Mouse (Mus musculus) frontal cortex, adult (tissue): ENCODE measurements around the gene Treml2.
"Not testable (repeated sequence)": the region's sequence is repeated elsewhere in the genome, so short reads cannot be mapped to it uniquely, and the experiment has no call there.

Experiments used
- ATAC-seq: cut with Nextera tagmentation; 2 replicates; pipeline ENCODE4 v1.9.2; 2017; ENCODE audit warnings: mild to moderate bottlenecking, moderate library complexity, mixed read lengths; ENCODE audit not compliant: low TSS enrichment

The Treml2 gene

GRCm38 (mm10) chr17:48293500-48294194, 5.7 kb upstream of the Treml2 start:
- no peak for ATAC-seq

- no peak for ATAC-seq
Observed at GRCm38 (mm10) chr17:48299756-48300155, 458 bp downstream of the Treml2 start.

- no peak for ATAC-seq
Observed at GRCm38 (mm10) chr17:48300199-48300598, 901 bp downstream of the Treml2 start.

- no peak for ATAC-seq
Observed at GRCm38 (mm10) chr17:48300861-48301260, 1.6 kb downstream of the Treml2 start.

GRCm38 (mm10) chr17:48301792-48302191, 2.5 kb downstream of the Treml2 start:
- no peak for ATAC-seq

GRCm38 (mm10) chr17:48312124-48312523, 12.8 kb downstream of the Treml2 start:
- ATAC-seq = no peak

- ATAC-seq = not testable (repeated sequence)
Observed at GRCm38 (mm10) chr17:48315905-48316579, 16.7 kb downstream of the Treml2 start, which contains the start of gene B430306N03Rik. B430306N03Rik (plus strand) TSS chr17:48316141.

- ATAC-seq = no peak
Observed at GRCm38 (mm10) chr17:48318686-48319085, 19.4 kb downstream of the Treml2 start.

GRCm38 (mm10) chr17:48321279-48321678, 22.0 kb downstream of the Treml2 start:
- ATAC-seq = no peak

GRCm38 (mm10) chr17:48323236-48323635, 23.9 kb downstream of the Treml2 start:
- no peak for ATAC-seq

GRCm38 (mm10) chr17:48324258-48324657, 25.0 kb downstream of the Treml2 start:
- no peak for ATAC-seq

- no peak for ATAC-seq
Observed at GRCm38 (mm10) chr17:48325093-48325492, 25.8 kb downstream of the Treml2 start.

GRCm38 (mm10) chr17:48325638-48326037, 26.3 kb downstream of the Treml2 start:
- no peak for ATAC-seq

GRCm38 (mm10) chr17:48326656-48327055, 27.4 kb downstream of the Treml2 start:
- ATAC-seq = peak; percentile 97

- ATAC-seq = no peak
Observed at GRCm38 (mm10) chr17:48332524-48332923, 33.2 kb downstream of the Treml2 start.

GRCm38 (mm10) chr17:48334186-48334585, 34.9 kb downstream of the Treml2 start:
- ATAC-seq = peak; percentile 55; the same call in 1 of the 2 replicates

GRCm38 (mm10) chr17:48336857-48337256, 37.6 kb downstream of the Treml2 start:
- ATAC-seq = peak; percentile 82

- no peak for ATAC-seq
Observed at GRCm38 (mm10) chr17:48340267-48340666, 41.0 kb downstream of the Treml2 start.

- ATAC-seq = peak; percentile 71
Observed at GRCm38 (mm10) chr17:48341947-48342346, 42.6 kb downstream of the Treml2 start.

GRCm38 (mm10) chr17:48343065-48343464, 43.8 kb downstream of the Treml2 start:
- ATAC-seq = no peak

- ATAC-seq = no peak
Observed at GRCm38 (mm10) chr17:48345824-48346223, 46.5 kb downstream of the Treml2 start.

GRCm38 (mm10) chr17:48346231-48346630, 46.9 kb downstream of the Treml2 start, which contains the start of gene Trem2:
Trem2 (plus strand) TSS chr17:48346401.
- peak; percentile 29; the same call in 1 of the 2 replicates for ATAC-seq

- ATAC-seq = peak; percentile 14; the same call in 1 of the 2 replicates
Observed at GRCm38 (mm10) chr17:48346834-48347233, 47.5 kb downstream of the Treml2 start.
